Mouse (Mus musculus): ENCODE measurements around the gene Zfp11.

Gene Zfp11

DNA sequence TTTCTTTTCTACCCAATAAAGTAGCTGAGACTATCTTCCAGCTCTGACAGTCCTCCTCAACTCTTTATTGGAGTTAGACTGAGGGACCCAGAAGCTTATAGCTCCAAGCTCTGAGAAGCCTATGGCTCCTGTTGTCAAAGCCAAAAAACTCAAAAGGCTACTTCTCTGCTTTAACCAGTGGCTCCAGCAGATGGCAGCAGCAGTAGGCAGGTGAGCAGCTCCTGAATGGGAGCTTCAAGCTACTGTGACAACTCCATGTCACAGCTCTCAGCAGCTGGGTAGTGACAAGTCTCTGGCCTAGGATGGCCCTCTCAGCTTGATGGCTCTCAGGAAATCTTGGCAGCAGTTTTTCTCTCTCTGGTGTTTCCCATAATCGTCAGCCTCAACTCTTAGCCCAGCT, 58.8 kb downstream of the Zfp11 start:
- peak; percentile 64 to 73 for DNase-seq (ENCODE audit: low spot score in 2 of 2)

DNA sequence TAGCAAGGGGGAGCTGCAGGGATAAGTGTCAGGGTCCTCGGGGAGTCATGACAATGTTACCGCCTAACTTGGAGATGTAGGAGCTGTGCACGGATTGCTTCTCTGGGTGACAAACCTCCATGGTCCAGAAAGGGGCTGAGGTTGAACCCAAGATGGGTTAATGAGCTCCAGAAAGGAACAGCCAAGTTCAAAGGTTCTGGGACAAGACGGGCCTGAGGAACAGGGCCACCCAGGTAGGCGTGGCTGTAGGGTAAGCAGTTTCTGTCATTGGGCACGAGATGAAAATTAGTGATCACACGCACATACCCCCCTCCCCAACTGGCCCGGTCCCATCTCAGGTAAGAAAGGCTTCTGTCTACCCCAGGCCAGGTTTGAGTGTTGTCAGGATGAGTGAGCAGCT, 62.4 kb downstream of the Zfp11 start:
- DNase-seq (ENCODE audit: low spot score in 2 of 2): no peak
